Mouse (Mus musculus) heart, embryonic 10.5 days (tissue): ENCODE results near the gene Olfr1392. TPM values are rescaled to one million over a fixed set of nuclear protein-coding genes. Genes with fewer than 3 reads are reported as not detected.
"Not testable (repeated sequence)": the region's sequence is repeated elsewhere in the genome, so short reads cannot be mapped to it uniquely, and the experiment has no call there.

Source experiments
- DNase-seq: peaks from one replicate; pipeline ENCODE4 v3.0.0-alpha.2; 2017; ENCODE audit warnings: low spot score
- H3K27ac ChIP-seq: fragments of 300-500 bp; sonication (generic); 2 replicates; pipeline ENCODE4 v1.5.1; 2016; ENCODE audit warnings: mild to moderate bottlenecking
- H3K27me3 ChIP-seq: fragments of 300-500 bp; sonication (generic); 2 replicates; pipeline ENCODE4 v1.6.1; 2016; ENCODE audit warnings: mild to moderate bottlenecking; ENCODE audit not compliant: poor library complexity, insufficient read depth, severe bottlenecking
- H3K36me3 ChIP-seq: fragments of 300-500 bp; sonication (generic); 2 replicates; pipeline ENCODE4 v1.6.1; 2016; ENCODE audit warnings: mild to moderate bottlenecking, moderate library complexity
- H3K4me1 ChIP-seq: fragments of 300-500 bp; sonication (generic); 2 replicates; pipeline ENCODE4 v1.6.1; 2016; ENCODE audit warnings: mild to moderate bottlenecking
- H3K4me3 ChIP-seq: fragments of 300-500 bp; sonication (generic); 2 replicates; pipeline ENCODE4 v1.5.1; 2016; ENCODE audit warnings: mild to moderate bottlenecking, moderate library complexity
- H3K9me3 ChIP-seq: fragments of 300-500 bp; sonication (generic); 2 replicates; pipeline ENCODE4 v1.6.1; 2016; ENCODE audit warnings: mild to moderate bottlenecking, moderate library complexity
- WGBS: fragments of 180-500 bp; shearing (Covaris S2); methylation state at CpG from one replicate; pipeline ENCODE4 v1.1.7; 2016; 5-methylcytosine and 5-hydroxymethylcytosine counted together
- polyA plus RNA-seq: library from polyadenylated mRNA; unstranded; fragments of >200 nt; fragmentation: Nextera tagmentation; extraction: Ambion mirVana; gene quantifications from 2 replicates; pipeline ENCODE4 v1.2.1, GENCODE M21; 2016

Olfr1392 gene
- polyA plus RNA-seq, 1 experiment from 2014 or later = not detected

DNA sequence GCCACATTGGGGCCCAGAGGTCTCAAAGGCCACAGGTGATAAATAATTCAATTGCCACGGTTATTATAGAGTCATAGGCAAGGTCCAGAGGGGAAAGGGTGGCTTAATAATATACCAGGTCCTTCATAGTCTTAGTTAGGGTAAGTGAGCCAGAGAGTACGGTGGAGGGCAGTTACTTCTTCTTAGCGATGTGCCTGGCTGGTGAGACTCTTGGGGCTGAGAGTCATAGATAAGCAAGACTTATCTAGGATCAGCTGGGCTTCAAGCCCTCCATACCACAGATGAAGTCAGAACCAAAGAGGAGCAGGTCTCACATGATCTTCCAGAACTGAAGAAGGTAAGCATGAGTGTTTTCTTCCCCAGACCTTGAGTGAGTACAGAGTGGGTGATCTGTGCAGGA is 6.9 kb upstream of the Olfr1392 start, which contains the start of gene Olfr1393:
TSS of gene Olfr1393 (plus strand) at position 83 of the 400 bp plus-strand sequence.
- Histone ChIP-seq H3K9me3 (no peaks in the 10 kb centered on the region), H3K4me3 (no peak within 1 kb of the TSS), H3K4me1 (no peaks in the 10 kb centered on the region), H3K27ac (no peak within 1 kb of the TSS), H3K27me3 (no peaks in the 10 kb centered on the region), H3K36me3 (no peaks in the 10 kb centered on the region)
- WGBS = 72% methylated on average over 3 of the region's 3 CpGs
- DNase-seq = no peak

DNA sequence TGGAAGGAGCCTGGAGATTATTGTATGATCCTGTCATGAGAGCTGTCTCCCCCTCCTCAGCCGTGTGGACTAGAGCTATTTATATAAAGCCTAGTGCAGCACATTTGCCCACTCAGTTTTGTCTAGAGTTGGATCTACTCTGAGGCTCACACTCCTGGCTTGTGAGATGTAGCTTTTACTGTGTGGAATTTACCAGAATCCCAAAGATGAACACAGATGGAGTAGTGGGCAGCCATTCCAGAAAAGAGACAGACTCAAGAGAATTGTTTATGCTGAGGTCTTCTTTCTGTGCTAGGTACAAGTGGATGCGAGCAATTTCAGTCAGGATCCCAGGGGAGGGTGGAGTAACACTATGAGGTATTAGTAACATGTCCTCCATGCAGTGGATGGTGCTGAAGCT is 2.2 kb downstream of the Olfr1392 start:
- Histone ChIP-seq H3K27ac (no peak overlapping the region), H3K36me3 (no peaks in the 10 kb centered on the region), H3K9me3 (no peaks in the 10 kb centered on the region), H3K4me1 (no peaks in the 10 kb centered on the region), H3K4me3 (no peak overlapping the region), H3K27me3 (no peaks in the 10 kb centered on the region)
- no peak for DNase-seq
- 57% methylated on average over 2 of the region's 2 CpGs for WGBS

DNA sequence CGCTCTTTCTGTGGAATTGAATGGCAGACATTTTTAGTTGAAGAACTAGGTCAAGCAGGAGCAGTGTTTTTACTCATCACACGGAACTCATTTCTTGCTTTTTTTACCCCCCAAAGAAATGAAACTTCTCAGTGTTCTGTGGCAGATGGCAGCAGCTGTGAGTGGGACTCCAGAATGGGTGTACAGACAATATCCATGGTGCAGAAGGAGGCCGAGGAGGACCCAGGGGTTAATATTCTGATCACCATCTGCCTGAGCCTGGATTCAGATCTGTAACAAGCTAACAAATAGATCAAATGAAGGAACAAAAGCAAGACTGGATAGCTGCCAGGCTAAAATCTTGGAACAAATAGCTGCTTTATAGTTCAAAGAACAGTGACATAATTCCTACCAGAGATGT is 7.7 kb downstream of the Olfr1392 start:
- Histone ChIP-seq H3K36me3 (no peaks in the 10 kb centered on the region), H3K9me3 (no peaks in the 10 kb centered on the region), H3K4me1 (no peaks in the 10 kb centered on the region), H3K27me3 (no peaks in the 10 kb centered on the region), H3K27ac (no peak overlapping the region), H3K4me3 (no peak overlapping the region)
- no peak for DNase-seq
- WGBS = 77% methylated on average over 3 of the region's 3 CpGs

DNA sequence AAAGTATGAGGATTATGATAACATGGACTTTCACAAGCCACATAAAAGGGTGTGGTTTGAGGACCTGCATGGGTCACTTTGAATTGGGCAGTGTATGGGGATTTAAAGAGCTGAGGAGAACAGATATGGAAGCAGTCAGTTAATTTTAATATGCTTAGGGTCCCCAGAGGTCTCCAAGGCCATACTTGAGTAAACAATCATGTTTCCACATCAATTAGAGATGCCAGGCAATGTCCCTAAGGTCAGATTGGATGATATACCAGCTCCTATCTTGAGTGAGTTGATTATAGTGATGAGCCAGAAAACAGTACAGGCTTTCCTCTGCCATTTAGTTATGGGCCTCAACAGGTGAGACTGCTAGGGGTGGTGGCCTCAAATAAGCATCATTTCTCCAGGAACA is 19.4 kb downstream of the Olfr1392 start, which contains the start of gene Olfr10:
TSS of gene Olfr10 (plus strand) at position 301 of the 400 bp plus-strand sequence.
- H3K27me3 ChIP-seq = no peaks in the 10 kb centered on the region
- no peaks in the 10 kb centered on the region for H3K9me3 ChIP-seq
- no peak for DNase-seq
- H3K4me1 ChIP-seq = no peaks in the 10 kb centered on the region
- no peaks in the 10 kb centered on the region for H3K36me3 ChIP-seq
- H3K4me3 ChIP-seq = no peak within 1 kb of the TSS
- H3K27ac ChIP-seq = no peak within 1 kb of the TSS

DNA sequence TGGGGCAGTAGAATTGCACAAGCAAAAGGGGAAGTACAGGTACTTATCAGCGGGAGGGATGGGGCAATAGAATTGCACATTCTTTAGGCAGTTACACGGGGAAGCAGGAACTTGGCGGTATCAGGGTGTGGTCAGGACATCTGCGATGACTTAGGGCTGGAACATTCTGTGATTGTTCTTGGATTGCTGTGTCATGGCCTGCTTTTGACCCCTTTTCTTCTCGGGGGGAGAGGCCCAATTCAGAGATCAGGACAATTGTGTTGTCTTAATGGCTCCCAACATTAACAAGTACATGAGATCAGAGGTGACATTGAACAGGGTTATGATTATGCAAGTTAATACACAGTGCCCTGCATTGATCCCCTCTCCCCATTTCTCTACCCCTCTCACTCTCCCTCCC is 23.5 kb downstream of the Olfr1392 start:
- H3K36me3 ChIP-seq, H3K27me3 ChIP-seq, H3K4me3 ChIP-seq, H3K4me1 ChIP-seq, DNase-seq, H3K27ac ChIP-seq, H3K9me3 ChIP-seq: not testable (repeated sequence)
- 73% methylated on average over 5 of the region's 5 CpGs for WGBS

DNA sequence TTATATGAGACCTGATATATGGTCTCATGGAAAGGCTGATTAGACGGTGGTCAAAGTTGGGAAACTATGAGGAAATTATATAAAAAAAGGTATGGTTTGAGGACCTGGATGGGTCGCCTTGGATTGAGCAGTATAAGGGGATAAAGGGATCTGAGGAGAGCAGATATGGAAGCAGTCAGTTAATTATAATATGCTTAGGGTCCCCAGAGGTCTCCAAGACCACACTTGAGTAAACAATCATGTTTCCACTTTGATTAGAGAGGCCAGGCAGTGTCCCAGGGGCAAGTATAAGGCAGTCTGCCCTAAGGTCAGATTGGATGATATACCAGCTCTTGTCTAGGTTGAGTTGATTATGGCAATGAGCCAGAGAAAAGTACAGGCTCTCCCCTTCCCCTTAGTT is 37.4 kb downstream of the Olfr1392 start, which contains the start of gene Olfr1391:
TSS of gene Olfr1391 (plus strand) at position 301 of the 400 bp plus-strand sequence.
- no peak for DNase-seq
- no peaks in the 10 kb centered on the region for H3K4me1 ChIP-seq
- H3K27ac ChIP-seq = no peak within 1 kb of the TSS
- no peaks in the 10 kb centered on the region for H3K9me3 ChIP-seq
- 64% methylated on average over 2 of the region's 2 CpGs for WGBS
- H3K36me3 ChIP-seq = no peaks in the 10 kb centered on the region
- no peak within 1 kb of the TSS for H3K4me3 ChIP-seq
- H3K27me3 ChIP-seq = no peaks in the 10 kb centered on the region

DNA sequence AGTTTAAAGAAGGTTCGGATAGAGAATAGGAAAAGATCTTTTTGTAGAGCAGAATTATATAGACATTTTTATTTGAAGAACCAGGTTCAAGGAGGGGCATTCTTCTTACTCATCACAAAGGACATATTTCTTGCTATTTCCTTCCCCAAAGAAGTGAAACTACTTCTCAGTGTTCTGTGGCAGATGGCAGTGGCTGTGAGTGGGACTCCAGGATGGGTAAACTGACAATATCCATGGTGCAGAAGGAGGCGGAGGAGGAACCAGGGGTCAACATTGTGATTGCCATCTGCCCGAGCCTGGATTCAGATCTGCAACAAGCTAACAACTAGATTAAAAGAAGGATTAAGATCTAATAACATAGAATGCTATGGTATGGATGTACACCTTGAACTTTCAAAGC is 41.6 kb downstream of the Olfr1392 start:
- DNase-seq = no peak
- WGBS = 75% methylated on average over 3 of the region's 3 CpGs

DNA sequence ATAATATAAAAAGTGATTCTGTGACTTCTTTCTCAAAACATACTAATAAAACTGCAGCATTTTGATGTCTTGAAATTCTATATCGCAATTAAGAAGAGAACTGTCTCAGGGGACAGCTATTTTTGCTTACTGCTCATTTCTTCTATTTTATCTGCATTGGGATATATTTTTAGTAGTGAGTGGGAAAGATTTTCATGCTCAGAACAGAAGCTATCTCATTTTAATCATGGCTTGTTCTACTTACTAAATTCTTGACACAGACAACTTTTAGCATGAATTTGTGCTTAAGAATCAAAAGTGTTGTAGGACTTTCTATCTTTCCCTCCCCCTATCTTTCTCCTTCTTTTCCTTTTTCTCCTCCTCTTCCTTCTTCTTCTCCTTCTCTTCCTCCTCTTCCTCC is 44.6 kb downstream of the Olfr1392 start:
- no peaks in the 10 kb centered on the region for H3K27me3 ChIP-seq
- no peaks in the 10 kb centered on the region for H3K36me3 ChIP-seq
- no peaks in the 10 kb centered on the region for H3K4me1 ChIP-seq
- WGBS = 65% methylated on average over 1 of the region's 1 CpGs
- no peak overlapping the region for H3K4me3 ChIP-seq
- no peak overlapping the region for H3K27ac ChIP-seq
- DNase-seq = no peak
- H3K9me3 ChIP-seq = no peaks in the 10 kb centered on the region

More for the DNA sequence above, 41.6 kb downstream of the Olfr1392 start:
- H3K9me3 ChIP-seq = no peaks in the 10 kb centered on the region
- H3K27me3 ChIP-seq = no peaks in the 10 kb centered on the region
- H3K36me3 ChIP-seq = no peaks in the 10 kb centered on the region
- H3K27ac ChIP-seq = no peak overlapping the region
- no peak overlapping the region for H3K4me3 ChIP-seq
- H3K4me1 ChIP-seq = no peaks in the 10 kb centered on the region

DNA sequence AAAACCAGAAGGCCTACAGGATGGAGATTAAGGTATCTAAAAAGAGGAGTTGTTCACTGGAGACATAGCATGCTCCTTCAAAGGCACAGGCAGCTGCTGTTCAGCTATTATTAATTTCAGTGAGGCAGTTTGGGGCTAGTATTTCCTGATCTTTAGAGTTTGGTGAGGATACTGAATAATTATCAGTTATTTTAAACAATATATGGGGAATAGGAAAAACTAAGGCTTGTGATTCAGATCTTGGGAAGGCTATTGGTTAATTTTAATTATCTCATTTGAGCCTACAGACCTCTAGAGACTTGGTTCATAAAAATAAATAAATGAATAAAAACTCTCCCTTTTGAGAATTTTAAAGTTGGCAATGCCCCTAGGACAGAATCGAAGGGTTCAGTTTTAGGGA is 49.8 kb downstream of the Olfr1392 start, which contains the start of gene Olfr1390:
TSS of gene Olfr1390 (plus strand) at position 301 of the 400 bp plus-strand sequence.
- H3K4me1 ChIP-seq = no peaks in the 10 kb centered on the region
- DNase-seq = no peak
- H3K36me3 ChIP-seq = no peaks in the 10 kb centered on the region
- H3K4me3 ChIP-seq = no peak within 1 kb of the TSS
- no peaks in the 10 kb centered on the region for H3K27me3 ChIP-seq
- H3K9me3 ChIP-seq = no peaks in the 10 kb centered on the region
- WGBS = 84% methylated on average over 1 of the region's 1 CpGs
- H3K27ac ChIP-seq = no peak within 1 kb of the TSS

DNA sequence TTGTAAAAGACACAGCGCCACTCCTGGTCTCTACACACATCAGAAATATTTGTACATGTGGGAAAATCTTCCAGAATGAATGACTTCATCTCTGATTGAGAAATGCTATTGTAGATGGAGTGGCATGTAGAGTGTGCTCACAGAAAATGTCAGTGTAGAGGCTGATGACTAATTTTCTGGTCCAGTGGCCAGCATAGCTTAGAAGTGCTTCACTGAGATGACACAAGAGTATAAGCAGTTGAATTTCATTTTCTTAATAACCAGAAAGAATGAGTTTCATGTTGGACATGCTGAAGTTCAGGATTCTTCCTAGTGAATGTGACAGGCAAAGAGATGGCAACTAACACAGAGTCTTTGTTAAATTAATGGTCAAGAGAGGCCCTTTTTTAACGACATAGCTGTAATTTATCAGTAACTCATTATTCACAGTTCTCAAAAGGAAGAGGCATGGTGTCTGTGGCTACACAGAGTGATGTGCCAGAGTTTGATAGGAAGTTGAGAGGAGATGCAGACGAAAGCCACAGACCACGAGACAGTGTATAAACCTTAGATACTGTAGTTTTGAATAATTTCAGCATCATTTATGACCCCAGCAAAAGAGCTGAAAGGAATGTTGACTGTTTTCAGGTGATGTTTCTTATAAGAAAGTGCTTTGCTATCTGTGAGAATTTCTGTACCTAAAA is 52.2 kb downstream of the Olfr1392 start:
- H3K27me3 ChIP-seq = no peaks in the 10 kb centered on the region
- WGBS = 61% methylated on average over 4 of the region's 4 CpGs
- no peak overlapping the region for H3K4me3 ChIP-seq

More for the DNA sequence above, 52.2 kb downstream of the Olfr1392 start:
- no peaks in the 10 kb centered on the region for H3K36me3 ChIP-seq
- H3K9me3 ChIP-seq = no peaks in the 10 kb centered on the region
- no peaks in the 10 kb centered on the region for H3K4me1 ChIP-seq
- no peak for DNase-seq
- H3K27ac ChIP-seq = no peak overlapping the region

Other genes with a start within 250 kb of the Olfr1392 start
- 0.05 and 0.09 TPM in 2 replicates for gene 9930111J21Rik2, start 234.0 kb upstream of the Olfr1392 start, polyA plus RNA-seq
- not detected in 2 replicates for gene Tgtp2, start 221.1 kb upstream of the Olfr1392 start, polyA plus RNA-seq
- gene Ifi47, start 208.7 kb upstream of the Olfr1392 start, polyA plus RNA-seq = 0.30 and 0.33 TPM in 2 replicates
- gene Olfr1396, start 170.4 kb upstream of the Olfr1392 start, polyA plus RNA-seq = not detected in 2 replicates
- not detected in 2 replicates for gene Olfr1395, start 143.0 kb upstream of the Olfr1392 start, polyA plus RNA-seq
- not detected in 2 replicates for gene Olfr1394, start 130.9 kb upstream of the Olfr1392 start, polyA plus RNA-seq
- 0.11 and 0.23 TPM in 2 replicates for gene Btnl9, start 98.1 kb upstream of the Olfr1392 start, polyA plus RNA-seq
- 32.8 and 34.6 TPM in 2 replicates for gene Zfp62, start 82.0 kb upstream of the Olfr1392 start, polyA plus RNA-seq
- gene Mgat1, start 41.1 kb upstream of the Olfr1392 start, polyA plus RNA-seq = 41.1 and 46.9 TPM in 2 replicates
- gene Olfr1393, start 7.0 kb upstream of the Olfr1392 start, polyA plus RNA-seq = not detected in 2 replicates
- gene Olfr10, start 19.5 kb downstream of the Olfr1392 start, polyA plus RNA-seq = not detected in 2 replicates
- gene Olfr1391, start 37.5 kb downstream of the Olfr1392 start, polyA plus RNA-seq = not detected in 2 replicates
- not detected in 2 replicates for gene Olfr1390, start 49.9 kb downstream of the Olfr1392 start, polyA plus RNA-seq
- gene Olfr1389, start 137.8 kb downstream of the Olfr1392 start, polyA plus RNA-seq = not detected in 2 replicates
- 0.16 and 0.18 TPM in 2 replicates for gene Olfr1388, start 151.3 kb downstream of the Olfr1392 start, polyA plus RNA-seq
- not detected in 2 replicates for gene Olfr1387, start 170.1 kb downstream of the Olfr1392 start, polyA plus RNA-seq
- gene Olfr1386, start 179.8 kb downstream of the Olfr1392 start, polyA plus RNA-seq = not detected in 2 replicates
- not detected in 2 replicates for gene Olfr1385, start 203.8 kb downstream of the Olfr1392 start, polyA plus RNA-seq
- gene Olfr1384, start 221.4 kb downstream of the Olfr1392 start, polyA plus RNA-seq = not detected in 2 replicates
- gene Olfr1383, start 234.4 kb downstream of the Olfr1392 start, polyA plus RNA-seq = not detected in 2 replicates
- gene Olfr1382, start 243.0 kb downstream of the Olfr1392 start, polyA plus RNA-seq = not detected in 2 replicates